Comparison of ENCODE assay signal across 9 mouse cellular contexts in the genomic region with DNA sequence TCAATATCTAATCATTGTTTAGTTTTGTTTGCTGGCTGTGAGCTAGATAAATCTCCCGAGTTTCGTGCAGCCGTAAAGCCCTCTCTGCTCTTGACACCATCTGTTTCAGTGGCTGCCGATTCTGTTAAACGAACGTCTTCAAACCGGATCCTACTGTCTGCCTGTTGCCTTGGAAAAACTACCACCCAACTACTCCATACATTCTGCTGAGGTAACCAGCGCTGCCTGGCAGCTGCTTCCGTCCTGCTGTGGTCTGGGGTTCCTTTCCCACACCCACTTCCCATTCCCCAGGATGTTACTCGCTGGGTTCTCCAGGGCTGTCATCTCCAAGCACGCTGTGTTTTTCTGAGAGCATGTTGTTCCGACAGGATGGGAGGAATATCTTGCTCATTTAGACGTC.
A peak's percentile ranks its signal among the peaks of the same experiment; 100 is the strongest.
DNase-seq lines count a peak whose midpoint lies in the region; ATAC-seq and TF ChIP-seq lines count a peak whose summit lies in the region.
"Had no signal": no experiment of that assay in that cellular context is flagged by ENCODE, and none has a peak within 500 bp of the region (broad histone marks: within the 10 kb centered on the region; RNA-seq: fewer than 3 reads in every experiment).

No protein-coding gene starts in this region.

- intact Hi-C loops in gastrocnemius, adult 2 months (cut with DNase I) = no loop called here
- intact Hi-C loops in left cerebral cortex, postnatal 36 days (cut with DNase I) = no loop called here

- peak; percentile 41 for DNase-seq in gastrocnemius, adult 2 months
- DNase-seq in gastrocnemius, postnatal 10 days = no peak
- peak; percentile 50 for DNase-seq in brain, adult 2 months (ENCODE audit: low read depth, low spot score)
- DNase-seq in left cerebral cortex, postnatal 36 days (ENCODE audit: low spot score in 2 of 2) = peak; percentile 11 to 17
- DNase-seq in urinary bladder, postnatal 14 days (ENCODE audit: low spot score) = no peak
- no peak for DNase-seq in cerebellum, postnatal 4 days (ENCODE audit: low spot score in 2 of 2)

- WGBS in heart, embryonic 16.5 days = 34% methylated on average over 13 of the region's 13 CpGs

- peak overlapping the region; percentile 81 for H3K27ac ChIP-seq in gastrocnemius, adult 2 months
- H3K27ac ChIP-seq in heart, embryonic 16.5 days (ENCODE audit: low read length) = peak overlapping the region; percentile 13; the same call in 1 of the 2 replicates
- H3K27ac ChIP-seq: midbrain, embryonic 10.5 days had no signal

- H3K9me3 ChIP-seq in heart, embryonic 16.5 days (replicated peaks; ENCODE audit: control insufficient read depth, low read length) = no peaks in the 10 kb centered on the region
- H3K9me3 ChIP-seq: midbrain, embryonic 10.5 days had no signal

- no peaks in the 10 kb centered on the region for H3K27me3 ChIP-seq in heart, embryonic 16.5 days (ENCODE audit: control insufficient read depth, insufficient read depth, low read length)

- peak overlapping the region; percentile 49 for H3K4me2 ChIP-seq in heart, embryonic 16.5 days (ENCODE audit: low read depth, low read length)

- no peak for TF ChIP-seq CTCF in gastrocnemius, adult 2 months (IDR thresholded peaks at IDR 0.05)

- H3K4me3 ChIP-seq in gastrocnemius, adult 2 months = peak overlapping the region; percentile 47
- no peak overlapping the region; the same call in 1 of the 2 replicates for H3K4me3 ChIP-seq in heart, embryonic 16.5 days (ENCODE audit: low read length)
- H3K4me3 ChIP-seq: midbrain, embryonic 10.5 days had no signal

- no peak for ATAC-seq in heart, embryonic 16.5 days (replicated peaks; ENCODE audit: extremely low read depth, insufficient read depth, low FRiP score)
- no peak for ATAC-seq in cerebellum, adult (ENCODE audit: insufficient number of reproducible peaks, low FRiP score, low TSS enrichment)

- peaks cover 8% of the 10 kb centered on the region; the same call in 1 of the 2 replicates for H3K4me1 ChIP-seq in heart, embryonic 16.5 days (ENCODE audit: control insufficient read depth, insufficient read depth, low read length)
- H3K4me1 ChIP-seq: midbrain, embryonic 10.5 days had no signal

- H3K36me3 ChIP-seq in heart, embryonic 16.5 days (ENCODE audit: control insufficient read depth, insufficient read depth) = no peaks in the 10 kb centered on the region
- H3K36me3 ChIP-seq: midbrain, embryonic 10.5 days had no signal

- H3K9ac ChIP-seq in heart, embryonic 16.5 days (ENCODE audit: low read length) = peak overlapping the region; percentile 36; the same call in 1 of the 2 replicates

Comparison
In these comparisons a context has a peak if more than half of its experiments do, and no peak if none do; other contexts are left out.
1. DNase-seq: peak in gastrocnemius, adult 2 months (single experiment), brain, adult 2 months (single experiment) and left cerebral cortex, postnatal 36 days (2 of 2); none in gastrocnemius, postnatal 10 days (single experiment), urinary bladder, postnatal 14 days (single experiment) and cerebellum, postnatal 4 days (0 of 2).